Comparison of ENCODE assay signal across 8 mouse cellular contexts in the genomic region with DNA sequence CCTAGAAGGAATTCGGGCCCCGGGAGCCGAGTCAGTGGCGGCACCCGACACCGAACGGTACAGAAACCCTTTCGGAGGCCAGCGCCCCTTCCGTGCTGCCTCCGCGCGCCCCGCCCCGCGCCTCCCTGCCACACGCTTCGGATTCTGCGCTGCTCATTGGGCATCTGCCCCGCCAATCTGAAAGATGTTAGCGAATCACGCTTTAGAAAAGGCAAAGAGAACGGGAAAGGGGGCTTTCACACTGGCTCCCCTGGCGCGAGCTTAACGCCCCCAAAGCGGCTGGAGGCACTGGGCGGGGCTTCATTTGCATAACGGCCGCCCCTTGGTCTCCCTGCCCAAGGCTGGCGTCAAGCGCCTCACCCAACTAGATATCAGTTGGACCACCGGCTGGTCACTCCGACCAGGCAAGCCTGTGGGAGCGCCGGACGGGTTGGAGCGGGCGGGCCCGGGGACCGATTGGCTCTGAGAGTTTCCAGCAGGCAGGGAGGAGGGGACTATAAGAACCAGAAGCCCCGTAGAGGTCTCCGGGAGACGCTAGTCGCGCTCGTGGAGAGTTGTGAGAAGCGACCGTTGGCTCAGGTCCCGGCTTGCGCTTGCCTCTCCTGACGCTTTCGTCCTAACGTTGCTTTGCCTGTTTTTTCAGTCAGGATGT. TPM values are rescaled to one million over a fixed set of nuclear protein-coding genes. Genes with fewer than 3 reads are reported as not detected.
DNase-seq lines count a peak whose midpoint lies in the region; ATAC-seq and TF ChIP-seq lines count a peak whose summit lies in the region.

A gene (plus strand): TSS at position 291 of the 652 bp plus-strand sequence.

- peak; percentile 94 for ATAC-seq in G1E (ENCODE audit: extremely low read depth, insufficient number of reproducible peaks, low FRiP score, poor library complexity, severe bottlenecking)
- peak; percentile 97 for ATAC-seq in forebrain, embryonic 16.5 days
- peak; percentile 98 for ATAC-seq in lung, embryonic 14.5 days (ENCODE audit: insufficient read depth)

- intact Hi-C loops in heart, postnatal 36 days (cut with DNase I) = loop anchor here (1.0 kb wide), 1 partner anchor 33 kb away; no protein-coding TSS in a partner anchor

- peak within 1 kb of the TSS; percentile 82 for H3K9ac ChIP-seq in forebrain, embryonic 16.5 days (replicated peaks; ENCODE audit: low read depth, low read length)
- peak within 1 kb of the TSS; percentile 61 for H3K9ac ChIP-seq in lung, embryonic 14.5 days

- WGBS in forebrain, embryonic 16.5 days = under 1% methylated on average over 54 of the region's 54 CpGs
- WGBS in lung, embryonic 14.5 days = under 1% methylated on average over 54 of the region's 54 CpGs
- WGBS in olfactory bulb, adult 2 months = under 1% methylated on average over 54 of the region's 54 CpGs
- WGBS in thymus, adult 2 months = under 1% methylated on average over 54 of the region's 54 CpGs

- TF ChIP-seq CTCF in G1E (IDR thresholded peaks at IDR 0.05; ENCODE audit: low read depth, low read length) = no peak
- TF ChIP-seq CTCF in layer of hippocampus, adult 2 months (conservative IDR thresholded peaks at IDR 0.05) = no peak; the same call in 1 of the 2 replicates
- TF ChIP-seq CTCF in lung, embryonic 14.5 days (IDR thresholded peaks at IDR 0.05; ENCODE audit: low read depth) = no peak
- TF ChIP-seq CTCF in olfactory bulb, adult 2 months (IDR thresholded peaks at IDR 0.05; ENCODE audit: insufficient read depth, low read depth, low read length) = no peak
- 0 out of 2 replicates have a peak, but pooled peaks have one; percentile 31 for TF ChIP-seq CTCF in thymus, adult 2 months (IDR thresholded peaks at IDR 0.05; ENCODE audit: borderline replicate concordance, control insufficient read depth, extremely low read depth, insufficient read depth, low read length, poor library complexity)

- DNase-seq in G1E (ENCODE audit: low spot score) = peak; percentile 100
- peak; percentile 99 to 100 for DNase-seq in cerebellum, adult 18-20 months
- peak; percentile 100 for DNase-seq in heart, postnatal 36 days
- DNase-seq in layer of hippocampus, adult 2 months (ENCODE audit: low spot score in 2 of 2) = peak; percentile 98 to 99
- DNase-seq in lung, embryonic 14.5 days = peak; percentile 100
- peak; percentile 100 for DNase-seq in thymus, adult 2 months

- peak within 1 kb of the TSS; percentile 82 for H3K4me3 ChIP-seq in G1E (ENCODE audit: low read depth, low read length)
- peak within 1 kb of the TSS; percentile 77 for H3K4me3 ChIP-seq in forebrain, embryonic 16.5 days (replicated peaks; ENCODE audit: low read length)
- peak within 1 kb of the TSS; percentile 87 for H3K4me3 ChIP-seq in layer of hippocampus, adult 2 months
- peak within 1 kb of the TSS; percentile 71 for H3K4me3 ChIP-seq in lung, embryonic 14.5 days (ENCODE audit: low read depth, low read length)
- H3K4me3 ChIP-seq in olfactory bulb, adult 2 months (ENCODE audit: insufficient read depth, low read depth, low read length) = peak within 1 kb of the TSS; percentile 83
- H3K4me3 ChIP-seq in thymus, adult 2 months (ENCODE audit: control insufficient read depth, insufficient read depth, low read length) = peak within 1 kb of the TSS; percentile 83

- TF ChIP-seq POLR2A in olfactory bulb, adult 2 months (IDR thresholded peaks at IDR 0.05; ENCODE audit: insufficient read depth, low read depth, low read length) = peak; percentile 96
- TF ChIP-seq POLR2A in thymus, adult 2 months (IDR thresholded peaks at IDR 0.05; ENCODE audit: control insufficient read depth, extremely low read depth, insufficient read depth, low read length, poor library complexity) = peak; percentile 36; the same call in 1 of the 2 replicates

- peaks cover 20% of the 10 kb centered on the region for H3K9me3 ChIP-seq in G1E (replicated peaks)
- H3K9me3 ChIP-seq in forebrain, embryonic 16.5 days (ENCODE audit: control insufficient read depth, low read length) = no peaks in the 10 kb centered on the region
- no peaks in the 10 kb centered on the region for H3K9me3 ChIP-seq in lung, embryonic 14.5 days (ENCODE audit: low read depth, low read length)

- H3K36me3 ChIP-seq in G1E (replicated peaks) = peaks cover 19% of the 10 kb centered on the region
- H3K36me3 ChIP-seq in forebrain, embryonic 16.5 days (ENCODE audit: control insufficient read depth, insufficient read depth) = no peaks in the 10 kb centered on the region
- H3K36me3 ChIP-seq in lung, embryonic 14.5 days (ENCODE audit: insufficient read depth) = no peaks in the 10 kb centered on the region
- H3K36me3 ChIP-seq in thymus, adult 2 months (ENCODE audit: control insufficient read depth, insufficient read depth, low read length) = no peaks in the 10 kb centered on the region

- peak within 1 kb of the TSS; percentile 65 for H3K4me2 ChIP-seq in forebrain, embryonic 16.5 days (ENCODE audit: low read length)
- H3K4me2 ChIP-seq in lung, embryonic 14.5 days = peak within 1 kb of the TSS; percentile 84

- peaks cover 30% of the 10 kb centered on the region for H3K4me1 ChIP-seq in G1E (ENCODE audit: insufficient read depth, low read depth, low read length)
- H3K4me1 ChIP-seq in forebrain, embryonic 16.5 days (replicated peaks; ENCODE audit: control insufficient read depth, insufficient read depth, low read length) = peaks cover 20% of the 10 kb centered on the region
- H3K4me1 ChIP-seq in lung, embryonic 14.5 days (ENCODE audit: insufficient read depth) = peaks cover 11% of the 10 kb centered on the region
- peaks cover 20% of the 10 kb centered on the region for H3K4me1 ChIP-seq in olfactory bulb, adult 2 months (ENCODE audit: control insufficient read depth, insufficient read depth, low read length)
- peaks cover 24% of the 10 kb centered on the region for H3K4me1 ChIP-seq in thymus, adult 2 months (replicated peaks; ENCODE audit: control insufficient read depth, insufficient read depth, low read length)

- peak within 1 kb of the TSS; percentile 92 for H3K27ac ChIP-seq in forebrain, embryonic 16.5 days (ENCODE audit: low read length)
- H3K27ac ChIP-seq in layer of hippocampus, adult 2 months = peak within 1 kb of the TSS; percentile 93
- H3K27ac ChIP-seq in lung, embryonic 14.5 days (ENCODE audit: low read depth) = peak within 1 kb of the TSS; percentile 92
- peak within 1 kb of the TSS; percentile 95 for H3K27ac ChIP-seq in olfactory bulb, adult 2 months (ENCODE audit: insufficient read depth, low read depth, low read length)
- no peak within 1 kb of the TSS for H3K27ac ChIP-seq in thymus, adult 2 months (ENCODE audit: control insufficient read depth, insufficient read depth, low read length)

- peaks cover 15% of the 10 kb centered on the region; the same call in 1 of the 2 replicates for H3K27me3 ChIP-seq in G1E (ENCODE audit: insufficient read depth, low read length)
- H3K27me3 ChIP-seq in forebrain, embryonic 16.5 days (replicated peaks; ENCODE audit: control insufficient read depth, insufficient read depth, low read length) = peaks cover 23% of the 10 kb centered on the region
- peaks cover 34% of the 10 kb centered on the region for H3K27me3 ChIP-seq in lung, embryonic 14.5 days (ENCODE audit: insufficient read depth, low read length)
- H3K27me3 ChIP-seq in thymus, adult 2 months (ENCODE audit: control insufficient read depth, insufficient read depth, low read length) = peaks cover 14% of the 10 kb centered on the region; the same call in 1 of the 2 replicates

RNA-seq across cellular contexts. Expression of the gene that starts here (rescaled TPM):
- 6.0 and 7.3 TPM in 2 replicates for total RNA-seq in G1E (2014; fragmentation: Nextera tagmentation)
- 10.7 and 11.3 TPM in 2 replicates for total RNA-seq in G1E (2017)
- 10.3 and 12.0 TPM in 2 replicates for polyA plus RNA-seq in G1E (2012)
- polyA plus RNA-seq in forebrain, embryonic 16.5 days (2015; fragmentation: Nextera tagmentation; extraction: Ambion mirVana) = 5.4 and 6.2 TPM in 2 replicates
- 1 to 10 TPM; 5.7 to 7.8 TPM for total RNA-seq in heart, postnatal 36 days (2021)
- 100 to 1,000 TPM; 114 to 117 TPM for total RNA-seq in layer of hippocampus, adult 2 months (2021)
- polyA plus RNA-seq in lung, embryonic 14.5 days (2014; fragmentation: Nextera tagmentation; extraction: Ambion mirVana) = 6.0 TPM in 2 replicates
- not detected in 2 replicates for polyA plus RNA-seq in olfactory bulb, adult 2 months (2012; ENCODE audit: insufficient read depth, insufficient read length, low replicate concordance, missing spikeins)
- polyA plus RNA-seq in thymus, adult 2 months (2012; rRNA removed) = 5.1 and 6.0 TPM in 2 replicates

Comparison
In these comparisons a context has a peak if more than half of its experiments do, and no peak if none do; other contexts are left out.
1. RNA of the gene that starts here (total RNA-seq): 114 to 117 TPM in layer of hippocampus, adult 2 months; 6.0 to 11.3 TPM in G1E and 5.7 to 7.8 TPM in heart, postnatal 36 days; every median in the first group is over 4 times any median in the second.
2. Peak in every context shown above with its lines, with median percentiles within 50 percentile points of each other: ATAC-seq, DNase-seq and H3K4me3 ChIP-seq.